Mouse (Mus musculus) adrenal gland, adult (tissue): ENCODE measurements around the gene Yod1.

Experiments
- DNase-seq, 2 experiments: peaks; one replicate each; pipeline ENCODE4 v3.0.0; 2022 to 2023; ENCODE audit warnings: low spot score in 1 of 2; ENCODE audit not compliant: inconsistent age in 2 of 2

Yod1 gene

DNA sequence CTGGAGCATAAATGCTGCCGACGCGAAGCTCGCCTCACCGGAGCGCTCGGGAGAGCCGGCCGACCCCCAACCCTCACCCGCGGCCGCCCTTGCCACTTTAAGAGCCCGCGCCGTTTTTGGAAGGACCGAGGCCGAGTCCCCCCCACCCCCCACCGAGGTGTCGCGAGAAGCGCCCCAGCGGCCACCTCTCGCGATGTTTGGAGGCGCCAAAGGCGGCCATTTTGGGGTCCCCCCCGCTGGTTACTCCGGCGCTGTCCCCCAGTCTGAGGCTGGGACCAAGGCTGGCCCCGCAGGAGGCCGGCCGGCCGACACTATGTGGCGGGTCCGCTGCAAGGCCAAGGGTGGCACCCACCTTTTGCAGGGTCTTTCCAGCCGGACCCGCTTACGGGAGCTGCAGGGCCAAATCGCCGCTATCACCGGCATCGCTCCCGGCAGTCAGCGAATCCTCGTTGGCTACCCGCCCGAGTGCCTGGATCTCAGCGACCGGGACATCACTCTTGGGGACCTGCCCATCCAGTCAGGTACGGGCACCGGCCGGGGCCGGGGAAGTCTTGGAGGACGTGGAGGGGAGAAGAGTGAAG is at the start of gene Yod1:
TSS of gene Yod1 (plus strand) at position 37 of the 581 bp plus-strand sequence.
- peak; percentile 92 to 97 for DNase-seq

DNA sequence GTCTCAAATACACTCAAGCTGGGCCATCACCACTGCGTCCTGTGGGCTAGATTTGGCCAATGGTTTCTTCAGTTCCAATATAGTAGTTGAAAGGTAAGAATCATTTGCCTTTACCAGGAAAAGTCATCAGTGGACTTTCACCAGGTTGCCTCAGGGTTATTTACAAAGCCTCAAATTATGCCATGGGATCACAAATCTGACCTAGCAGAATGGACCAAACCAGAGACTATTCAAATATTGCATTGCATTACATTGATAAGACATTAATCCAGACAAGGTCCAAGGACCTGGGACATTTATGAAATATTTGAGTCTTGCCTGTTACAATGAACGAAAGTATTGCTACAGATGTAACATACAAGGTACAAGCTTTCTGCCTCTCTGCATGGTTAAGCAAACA is 38.6 kb upstream of the Yod1 start:
- no peak for DNase-seq

DNA sequence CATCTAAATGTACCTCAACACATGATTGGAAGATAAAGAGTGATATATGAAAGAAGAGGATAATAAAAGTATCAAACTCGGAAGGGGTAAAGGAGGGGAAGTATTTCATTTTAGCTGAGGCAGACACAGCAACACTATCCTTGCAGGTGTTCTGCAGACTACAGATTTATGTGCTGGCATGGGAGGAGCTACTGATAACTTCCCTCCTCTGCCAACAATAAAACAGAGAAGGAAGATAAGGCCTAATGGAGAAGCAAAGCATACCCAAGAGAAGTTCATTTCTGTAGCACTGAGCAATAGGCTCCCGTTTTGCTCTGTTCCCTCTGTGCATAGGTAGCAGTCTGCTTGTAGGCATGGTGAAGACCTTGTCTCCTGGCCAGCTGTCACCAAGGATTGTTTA is 36.1 kb upstream of the Yod1 start:
- no peak for DNase-seq

DNA sequence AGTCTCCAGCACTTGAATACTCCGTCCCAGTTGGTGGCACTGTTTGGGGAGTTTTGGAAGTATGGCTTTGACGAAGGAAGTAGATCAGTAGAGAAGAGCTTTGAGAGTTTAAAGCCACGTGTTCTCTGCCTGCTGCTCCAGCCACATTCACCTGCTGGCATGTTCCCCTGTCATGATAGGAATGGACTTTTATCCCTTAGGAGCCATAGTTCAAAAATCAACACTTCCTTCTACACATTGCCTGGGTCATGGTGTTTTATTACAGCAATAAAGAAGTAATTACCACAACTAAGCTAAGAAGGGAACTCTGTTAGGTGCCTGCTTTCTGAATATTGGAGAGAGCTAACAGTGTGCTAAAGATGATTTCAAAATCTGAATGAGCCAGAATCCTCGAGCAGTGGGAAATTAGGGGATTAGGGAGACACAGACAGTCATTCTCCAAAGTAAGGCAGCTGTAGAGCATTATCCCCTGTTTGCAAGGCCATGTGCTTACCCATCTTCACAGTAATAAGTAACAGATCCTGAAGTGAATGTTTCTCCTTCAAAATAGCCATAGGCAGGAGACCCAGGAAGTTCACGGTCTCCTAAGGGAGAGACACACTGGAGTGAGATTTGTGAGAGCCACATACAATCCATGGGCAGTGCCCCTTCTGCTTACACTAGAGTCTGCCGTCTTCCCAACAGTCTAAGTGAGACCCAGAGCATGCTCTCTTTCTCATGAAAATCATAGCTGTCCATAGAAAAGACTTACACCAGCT is 35.3 kb upstream of the Yod1 start:
- no peak for DNase-seq

DNA sequence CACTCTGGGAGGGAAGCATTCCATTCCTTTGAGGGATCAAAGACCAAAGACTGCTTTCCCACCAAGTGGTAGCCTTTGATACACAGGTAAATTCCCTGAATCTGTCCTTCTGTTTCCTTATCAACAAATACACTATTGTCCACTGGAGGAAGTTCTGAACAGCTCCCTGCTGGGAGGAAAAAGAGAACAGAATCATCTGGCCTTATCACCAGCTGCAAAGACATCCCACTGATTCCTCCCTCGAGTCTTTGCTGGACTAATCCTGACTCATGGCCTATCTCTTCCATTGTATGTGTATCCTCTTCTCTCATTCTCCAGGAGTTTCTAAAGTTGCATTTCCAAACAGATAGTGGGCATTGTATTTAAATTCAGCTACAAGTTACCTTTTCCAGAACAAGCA is 33.2 kb upstream of the Yod1 start:
- DNase-seq, result no peak

DNA sequence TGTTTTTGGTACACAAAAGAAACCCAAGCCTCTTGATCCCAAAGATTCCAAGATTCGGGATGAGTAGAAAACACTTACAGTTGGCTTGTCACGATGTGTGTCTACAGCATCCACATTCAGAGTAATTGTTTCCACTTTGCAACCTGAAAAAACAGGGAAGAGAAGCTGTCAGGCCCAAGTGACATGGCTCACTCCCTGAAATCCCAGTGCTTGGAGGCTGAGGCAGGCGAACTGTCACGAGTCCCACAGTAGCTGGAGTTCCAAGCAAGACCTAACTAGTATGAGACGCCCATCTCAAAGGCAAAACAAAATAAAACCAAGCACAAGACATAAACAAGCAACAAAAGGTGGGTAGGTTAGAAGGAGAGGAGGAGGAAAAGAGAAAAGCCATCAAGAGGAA is 18.5 kb upstream of the Yod1 start:
- DNase-seq, result no peak

DNA sequence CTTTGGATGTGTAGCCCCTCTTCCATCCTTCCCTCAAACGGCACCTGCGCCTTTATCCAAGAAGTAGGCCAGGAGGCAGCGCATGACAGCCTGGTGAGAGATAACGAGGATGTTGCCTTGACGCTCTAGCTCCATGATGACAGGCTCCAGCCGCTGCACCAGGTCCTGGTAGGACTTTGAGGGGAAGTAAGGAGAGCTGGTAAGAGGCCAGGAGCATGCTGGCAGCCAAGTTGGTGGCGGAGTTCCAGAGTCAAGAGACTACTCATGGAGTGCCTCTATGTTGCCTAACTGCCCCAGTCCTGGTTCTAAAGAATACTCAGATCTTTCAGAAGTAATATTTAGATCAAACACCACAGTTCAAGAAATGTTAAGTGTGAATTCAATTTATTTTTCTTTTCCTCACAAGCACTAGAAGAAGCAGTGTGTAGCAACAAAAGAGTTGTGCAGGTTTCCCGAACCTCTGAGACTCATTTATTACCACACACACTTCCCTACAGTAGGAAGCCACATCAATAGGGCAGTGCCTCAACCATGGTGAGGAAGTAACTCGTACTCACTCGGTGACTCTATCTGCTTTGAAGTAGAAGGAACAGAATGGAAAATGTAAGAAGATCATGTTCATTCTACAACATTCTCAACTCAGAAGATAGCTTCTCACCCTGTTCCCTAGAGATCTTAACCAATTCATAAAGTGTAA is 17.0 kb upstream of the Yod1 start:
- peak in 1 of 2 experiments; percentile 60 for DNase-seq

DNA sequence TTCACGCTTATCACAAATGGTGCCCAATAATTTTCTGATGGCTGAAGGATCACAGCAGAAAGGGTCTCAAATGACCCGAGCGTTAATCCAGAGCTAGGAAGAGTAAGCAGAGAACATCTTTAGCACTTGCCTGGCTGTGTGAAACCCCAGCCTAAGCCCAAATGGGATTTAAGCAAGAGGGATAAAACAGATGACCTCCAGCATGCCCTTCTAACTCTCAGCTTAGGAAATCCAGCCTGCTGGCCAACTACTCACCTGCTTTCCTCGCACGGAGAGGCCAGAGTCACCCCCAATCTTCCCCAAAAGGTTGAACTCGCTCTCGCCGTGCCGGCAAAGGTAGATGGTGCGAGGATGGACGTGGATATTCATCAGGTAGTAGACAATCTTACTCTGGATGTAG is 15.2 kb upstream of the Yod1 start:
- DNase-seq, result no peak

DNA sequence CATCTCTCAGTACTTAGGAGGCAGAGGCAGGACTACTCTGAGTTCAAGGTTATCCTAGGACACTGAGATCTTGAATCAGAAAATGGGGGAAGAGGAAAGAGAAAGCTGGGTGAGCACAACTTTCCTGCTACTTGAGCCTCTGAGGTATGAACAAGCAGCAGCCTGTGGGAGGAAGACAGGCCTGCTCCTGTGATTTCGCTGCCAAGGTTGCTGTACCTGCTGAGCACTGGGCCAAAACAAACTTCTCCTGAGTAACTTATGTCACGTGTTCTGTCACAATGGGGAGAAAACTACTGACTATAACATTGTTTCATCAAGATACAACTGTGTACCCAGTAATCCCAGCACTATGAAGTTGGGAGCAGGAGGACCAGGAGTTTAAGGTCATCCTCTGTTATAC is 13.5 kb upstream of the Yod1 start:
- DNase-seq, result no peak

DNA sequence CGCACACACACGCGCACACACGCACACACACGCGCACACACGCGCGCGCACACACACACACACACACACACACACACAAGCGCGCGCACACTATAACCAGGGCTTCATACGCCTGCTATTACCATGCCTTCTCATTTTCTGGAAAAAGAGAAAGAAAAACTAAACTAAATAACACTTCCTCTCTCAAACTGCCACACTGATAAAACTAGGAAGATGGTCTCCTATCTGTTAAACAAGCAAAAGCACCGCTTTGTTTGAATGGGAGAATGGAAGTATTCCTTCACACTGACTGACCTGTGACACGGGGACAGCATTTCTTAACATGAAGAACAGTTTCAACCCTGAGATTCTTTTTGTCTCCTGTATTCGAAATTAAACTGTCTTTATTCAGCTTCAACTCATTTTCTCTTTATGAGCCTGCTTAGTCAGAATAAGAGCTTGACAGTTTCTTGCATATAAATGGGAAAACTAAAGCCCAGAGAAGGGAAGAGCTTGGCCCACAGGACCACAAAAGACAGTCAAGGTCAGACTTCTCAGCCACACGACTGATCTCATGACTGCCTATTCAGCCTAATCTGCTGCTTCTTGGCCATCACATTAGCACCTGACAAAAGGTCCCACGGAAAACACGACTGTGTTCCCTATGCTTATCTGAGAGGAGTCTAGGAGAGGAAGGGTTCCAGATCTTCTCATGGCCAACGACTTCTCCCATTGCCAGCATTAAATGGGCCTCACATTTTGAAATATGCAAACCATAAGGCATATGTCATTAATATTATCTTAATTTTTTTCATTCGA is 6.6 kb upstream of the Yod1 start:
- DNase-seq, result no peak

DNA sequence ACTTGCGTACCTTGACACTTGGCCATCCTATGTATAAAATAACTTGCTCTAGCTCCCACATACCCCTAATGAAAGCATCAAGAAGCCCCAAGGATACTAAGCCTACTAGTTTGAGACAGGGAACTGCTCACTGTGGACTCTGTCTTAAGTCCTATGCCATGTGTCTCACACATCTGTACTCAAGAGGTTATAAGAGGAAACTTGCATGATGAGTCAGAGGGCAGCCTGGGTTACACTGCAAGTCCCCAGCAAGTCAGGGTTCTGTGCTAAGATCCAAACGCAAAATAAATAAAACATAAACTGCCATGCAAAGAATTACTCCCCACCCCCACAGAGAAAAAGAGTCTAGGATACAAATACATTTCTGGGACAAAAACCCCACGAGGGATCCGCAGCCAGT is 3.1 kb upstream of the Yod1 start:
- no peak for DNase-seq

DNA sequence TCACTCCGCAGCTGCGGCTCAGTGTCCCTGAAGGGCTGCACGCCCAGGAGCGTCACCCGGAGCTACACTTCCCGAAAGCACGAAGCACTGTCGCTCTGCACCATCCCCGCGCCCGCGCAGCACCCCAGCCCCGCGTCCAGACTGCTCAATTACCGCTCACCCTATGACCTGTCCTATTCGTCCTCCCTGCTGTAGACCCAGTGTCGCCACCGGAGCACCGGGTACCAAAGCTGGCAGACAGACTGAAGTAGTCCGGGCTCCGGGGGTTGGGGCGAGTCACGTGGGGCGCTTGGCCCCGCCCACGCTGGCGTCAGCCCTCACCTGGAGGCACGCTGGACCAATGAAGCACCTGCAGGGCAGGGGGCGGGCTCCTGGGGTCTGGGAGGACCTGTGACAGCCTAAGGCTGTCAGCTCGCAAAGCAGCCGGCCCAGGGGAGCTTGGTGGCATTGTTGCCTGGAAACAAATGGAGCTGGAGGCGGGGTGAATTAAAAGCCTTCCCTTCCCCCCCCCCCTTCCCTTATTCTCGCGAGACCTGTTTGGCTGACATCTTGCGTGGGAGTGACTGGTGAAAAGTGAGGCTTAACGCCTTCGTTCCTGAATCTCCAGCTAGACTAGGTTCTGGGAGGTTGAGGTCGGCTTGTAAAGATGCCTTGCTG is 1.4 kb upstream of the Yod1 start, which contains the start of gene Gm29427:
TSS of gene Gm29427 (minus strand) at position 239 of the 657 bp plus-strand sequence.
- DNase-seq, result peak; percentile 97 to 99

DNA sequence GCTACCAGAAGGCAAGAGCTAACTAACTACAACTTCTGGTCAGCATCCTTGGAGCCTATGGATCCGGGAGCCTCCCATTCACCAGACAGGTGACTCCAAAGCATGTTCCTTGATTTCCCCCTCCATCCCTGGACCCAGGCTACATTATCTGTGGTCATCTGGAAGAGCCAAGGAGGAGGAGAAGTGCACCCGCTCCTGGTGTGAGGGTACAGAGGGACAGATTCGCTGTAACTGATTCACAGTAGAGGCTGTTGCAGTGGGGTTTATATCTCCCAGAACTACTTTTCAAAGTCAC is 962 bp upstream of the Yod1 start:
- DNase-seq, result no peak

DNA sequence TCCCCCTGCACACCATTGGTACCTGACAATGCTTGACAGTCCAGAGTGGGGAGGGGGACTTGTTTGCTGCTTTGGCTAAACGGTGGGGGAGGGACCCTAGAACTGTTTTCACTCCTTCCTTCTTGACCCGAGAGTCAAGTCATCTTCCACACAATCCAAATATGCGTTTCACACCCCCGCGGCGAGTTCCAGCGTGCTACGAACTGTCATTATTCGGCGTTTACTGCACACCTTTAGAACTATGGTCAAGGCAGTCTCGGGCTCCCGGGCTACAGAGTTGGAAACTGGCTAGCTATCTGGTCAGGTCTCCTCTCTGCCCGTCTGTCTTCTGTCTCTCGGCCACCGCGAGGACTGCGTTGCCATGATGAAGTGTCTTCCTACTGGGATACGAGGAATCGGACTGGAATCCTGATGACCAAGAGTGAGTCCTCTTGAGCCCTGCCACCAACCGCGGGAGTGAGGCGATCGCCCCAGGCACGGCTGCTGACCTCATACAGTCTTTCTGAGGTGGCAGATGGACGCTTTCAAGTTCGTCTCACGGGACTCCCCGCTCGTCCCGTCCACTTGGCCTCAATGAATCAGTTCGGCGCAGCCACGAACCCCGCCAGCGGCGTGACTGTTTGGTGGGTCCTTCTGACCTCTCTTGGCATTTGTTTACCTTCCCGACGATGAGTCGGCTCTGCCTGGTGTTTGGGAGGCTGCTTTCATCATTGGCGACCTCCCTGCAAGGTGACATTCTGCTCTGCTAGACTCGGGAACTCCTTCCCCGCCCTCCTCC is 425 bp upstream of the Yod1 start:
- no peak for DNase-seq

DNA sequence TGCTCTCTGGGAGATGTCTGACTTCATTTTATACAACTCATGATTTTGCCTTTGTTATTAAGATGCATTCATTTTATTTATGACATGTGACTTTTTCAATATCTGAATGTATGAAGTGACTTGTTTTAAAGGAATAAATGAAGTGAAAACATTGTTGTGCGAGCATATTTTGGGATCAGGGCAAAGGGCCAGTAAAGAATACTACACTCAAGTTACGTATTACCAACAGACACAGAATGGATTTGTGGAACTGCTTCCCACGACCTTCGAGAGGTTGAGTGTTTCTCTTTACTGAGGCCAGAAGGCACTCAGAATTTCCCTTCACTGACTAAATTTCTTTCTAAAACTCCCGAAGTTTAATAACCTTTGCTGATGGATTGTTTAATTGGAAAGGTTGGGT is 7.1 kb downstream of the Yod1 start:
- DNase-seq, result peak in 1 of 2 experiments; percentile 37

DNA sequence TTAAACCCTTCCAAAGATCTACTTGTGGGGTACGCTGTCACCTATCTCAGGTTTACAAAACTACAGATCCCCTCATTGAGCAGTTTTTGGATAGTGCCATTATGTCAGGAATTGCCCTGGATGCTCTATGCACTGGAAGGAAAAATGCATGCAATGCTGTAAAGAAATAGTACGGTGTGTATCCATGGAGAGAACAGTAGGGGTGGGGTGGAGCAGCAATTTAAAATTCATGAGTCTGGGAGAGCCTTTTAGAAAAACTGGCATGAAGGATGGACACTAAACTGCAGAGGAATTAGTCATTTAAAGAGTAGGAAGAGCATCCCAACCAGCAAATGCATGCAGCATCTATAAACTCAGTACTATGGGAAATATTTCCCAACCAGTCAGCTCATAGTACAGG is 9.3 kb downstream of the Yod1 start:
- no peak for DNase-seq

DNA sequence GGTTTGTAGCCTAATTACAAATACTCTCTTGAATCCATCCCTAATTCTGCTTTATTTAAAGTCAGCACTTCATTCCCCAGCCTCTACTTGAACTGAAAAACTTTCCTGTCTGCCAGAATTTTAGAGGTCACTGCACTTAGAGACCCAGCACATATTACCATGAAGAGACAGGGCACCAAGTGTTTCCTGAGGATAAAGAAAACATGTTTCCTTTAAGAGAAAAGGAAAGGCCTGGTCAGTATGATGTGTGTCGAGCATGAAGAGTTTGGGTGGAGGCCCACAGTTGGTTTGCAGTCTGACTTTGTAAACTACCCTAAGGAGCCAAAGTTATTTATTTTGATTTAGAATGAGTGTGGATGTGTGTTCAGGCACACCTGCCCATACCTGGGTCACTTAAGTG is 10.9 kb downstream of the Yod1 start:
- DNase-seq, result no peak

DNA sequence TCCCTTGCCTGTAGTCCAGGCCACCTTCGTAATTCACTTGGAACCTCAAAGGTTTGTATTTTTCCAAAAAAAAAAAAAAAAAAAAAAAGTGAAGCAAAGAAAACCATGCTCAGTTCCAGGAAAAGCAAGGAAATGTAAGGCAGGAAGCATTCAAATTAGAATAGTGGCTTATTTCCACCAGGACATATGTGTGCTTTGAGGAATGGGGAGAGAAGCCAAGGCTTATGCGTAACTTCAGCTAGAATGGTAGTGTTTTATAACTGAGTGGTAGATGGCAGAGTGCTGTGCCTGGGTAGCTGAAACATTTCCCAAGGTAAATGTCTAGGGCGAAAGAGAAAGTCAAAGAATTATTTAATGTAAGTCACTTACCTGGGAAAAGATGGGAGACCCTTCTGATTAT is 11.6 kb downstream of the Yod1 start:
- no peak for DNase-seq

DNA sequence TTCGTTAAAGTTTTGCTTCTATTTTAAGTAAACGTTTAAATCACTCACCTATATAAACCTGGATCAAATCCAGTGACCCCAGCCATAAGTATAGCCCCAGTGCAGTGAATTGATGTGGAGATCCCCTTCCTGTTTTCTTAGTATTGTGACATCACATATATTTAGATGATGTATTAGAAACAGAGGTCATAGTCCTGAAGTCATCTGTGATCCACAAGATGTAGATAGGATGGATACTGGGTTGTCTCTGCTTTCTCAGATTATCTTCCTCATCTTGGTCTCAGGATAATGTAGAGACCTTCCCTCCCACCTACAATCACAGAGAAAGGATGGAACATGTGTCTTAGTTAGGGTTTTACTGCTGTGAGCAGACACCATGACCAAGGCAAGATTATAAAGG is 12.0 kb downstream of the Yod1 start, which contains the start of gene Pfkfb2:
TSS of gene Pfkfb2 (minus strand) at position 101 of the 400 bp plus-strand sequence.
- DNase-seq, result no peak

DNA sequence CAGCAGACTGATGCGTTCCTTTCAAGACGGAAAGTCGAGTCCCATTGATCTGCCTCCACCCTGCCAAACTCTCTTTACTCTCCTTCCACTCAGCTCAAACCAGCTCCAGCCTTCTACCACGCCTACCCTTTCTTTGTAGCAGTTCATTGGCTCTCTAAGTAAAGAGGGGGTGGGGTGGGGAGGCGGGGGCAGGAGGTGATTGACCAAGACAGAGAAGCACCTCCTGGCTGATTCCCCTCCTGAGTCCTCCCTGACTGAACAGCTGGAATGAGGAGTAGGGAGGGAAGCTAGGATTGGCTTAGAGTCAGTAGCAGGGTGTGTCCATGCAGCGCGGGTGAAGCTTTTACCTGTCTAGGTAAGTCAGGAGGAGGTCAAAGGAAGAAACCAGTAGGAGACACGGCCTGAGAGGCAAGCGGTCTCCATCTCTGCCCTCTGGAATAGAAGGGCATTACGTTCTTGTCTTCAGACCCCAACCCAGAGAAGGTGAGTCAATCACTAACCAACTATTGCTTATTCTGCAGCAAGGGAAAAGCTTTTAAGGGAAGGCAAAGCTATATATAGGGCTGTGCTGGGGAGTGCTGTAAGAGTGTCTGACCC is 14.7 kb downstream of the Yod1 start, which contains the start of gene AA986860:
TSS of gene AA986860 (plus strand) at position 236 of the 597 bp plus-strand sequence.
- DNase-seq, result peak in 1 of 2 experiments; percentile 59
